Mouse (Mus musculus): Measurements from ENCODE around the gene Ifna6.

Gene Ifna6

DNA sequence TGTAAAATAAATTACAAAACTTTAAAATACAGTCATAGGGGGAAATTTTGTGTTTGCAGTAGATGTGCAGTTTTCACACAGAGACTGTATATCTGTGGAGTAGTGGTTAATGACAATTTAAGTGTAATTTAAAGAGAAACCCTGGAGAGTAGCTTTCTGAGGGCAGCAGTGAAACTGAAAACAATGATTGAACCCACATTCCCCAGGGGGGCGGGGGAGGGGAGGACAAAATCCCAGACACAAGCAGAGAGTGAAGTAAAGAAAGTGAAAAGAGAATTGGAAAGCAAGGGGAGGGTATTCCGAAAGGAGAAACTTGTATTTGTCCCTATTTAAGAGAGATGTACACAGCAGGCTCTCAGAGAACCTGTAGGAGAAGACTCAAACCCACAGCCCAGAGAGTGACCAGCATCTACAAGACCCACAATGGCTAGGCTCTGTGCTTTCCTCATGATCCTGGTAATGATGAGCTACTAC is 14.3 kb downstream of the Ifna6 start, which contains the start of gene Ifna4:
Gene Ifna4, plus strand, starts transcription at position 424 of the 474 bp plus-strand sequence.
- in situ Hi-C loops (cut with MboI, MseI) = no loop called here

DNA sequence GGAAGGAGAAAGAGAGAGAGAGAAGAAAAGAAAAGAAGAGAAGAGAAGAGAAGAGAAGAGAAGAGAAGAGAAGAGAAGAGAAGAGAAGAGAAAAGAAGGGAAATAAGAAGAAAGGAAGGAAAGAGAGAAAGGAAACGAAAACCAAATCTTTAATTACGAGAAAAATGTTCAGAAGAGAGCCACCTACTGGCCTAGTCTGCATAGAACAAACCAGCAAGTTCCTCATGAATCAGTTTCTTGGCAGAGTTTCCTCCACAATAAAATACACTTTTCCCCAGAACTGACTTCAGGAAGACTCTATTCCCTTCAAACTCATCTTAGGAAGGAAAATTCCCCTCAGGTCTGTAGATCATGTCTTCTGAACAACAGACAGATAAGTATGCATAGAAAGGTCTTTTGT is 18.1 kb downstream of the Ifna6 start:
- in situ Hi-C loops (cut with MboI, MseI) = no loop called here

DNA sequence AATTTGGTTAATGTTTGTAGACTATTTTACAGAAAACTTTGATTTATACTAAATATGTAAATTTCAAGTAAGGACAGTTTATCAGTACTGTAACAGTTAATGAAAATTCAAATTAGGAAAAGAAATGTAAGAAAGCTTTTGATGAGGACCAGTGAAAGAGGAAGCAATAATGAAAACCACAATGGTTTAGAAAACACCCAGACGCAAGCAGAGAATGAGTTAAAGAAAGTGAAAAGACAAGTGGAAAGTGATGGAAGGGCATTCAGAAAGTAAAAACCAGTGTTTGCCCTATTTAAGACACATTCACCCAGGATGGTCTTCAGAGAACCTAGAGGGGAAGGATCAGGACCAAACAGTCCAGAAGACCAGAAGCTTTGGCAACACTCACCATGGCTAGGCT is 22.5 kb downstream of the Ifna6 start, which contains the start of gene Ifna1:
Gene Ifna1, plus strand, starts transcription at position 390 of the 400 bp plus-strand sequence.
- in situ Hi-C loops (cut with MboI, MseI) = no loop called here

DNA sequence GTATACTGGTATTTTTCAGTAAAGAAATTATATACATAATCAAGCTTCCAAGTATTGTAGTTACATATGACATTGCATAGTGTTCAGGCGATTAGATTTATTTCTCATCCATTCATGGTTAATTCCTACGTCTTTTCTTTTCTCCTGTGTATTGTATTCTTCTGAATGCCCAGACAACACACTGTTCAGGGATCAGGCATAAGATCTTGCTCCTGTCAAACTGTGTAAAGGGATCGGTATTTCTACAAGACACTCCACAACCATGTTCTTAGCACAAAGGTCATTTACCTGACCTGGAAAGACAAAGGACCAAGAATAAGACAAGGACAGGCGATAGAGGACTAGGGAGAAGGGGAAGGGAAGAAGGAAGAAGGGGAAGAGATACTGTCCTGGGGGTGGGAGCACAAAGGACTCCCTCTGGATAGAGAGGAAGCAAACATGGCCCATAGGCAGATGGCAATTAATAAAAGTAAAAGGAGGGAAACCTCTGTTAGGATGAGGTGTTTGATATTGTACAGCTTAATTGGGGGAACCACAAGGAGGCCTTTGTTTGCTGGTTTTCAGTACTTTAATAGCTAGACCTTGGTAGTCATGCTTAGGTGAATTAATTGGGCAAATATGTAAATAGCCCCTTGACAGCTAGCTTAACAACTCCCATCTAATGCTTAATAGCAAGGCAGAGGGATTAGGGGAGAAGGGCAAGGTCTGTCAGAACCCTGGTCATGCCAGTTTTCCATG is 24.0 kb downstream of the Ifna6 start:
- in situ Hi-C loops (cut with MboI, MseI) = no loop called here

DNA sequence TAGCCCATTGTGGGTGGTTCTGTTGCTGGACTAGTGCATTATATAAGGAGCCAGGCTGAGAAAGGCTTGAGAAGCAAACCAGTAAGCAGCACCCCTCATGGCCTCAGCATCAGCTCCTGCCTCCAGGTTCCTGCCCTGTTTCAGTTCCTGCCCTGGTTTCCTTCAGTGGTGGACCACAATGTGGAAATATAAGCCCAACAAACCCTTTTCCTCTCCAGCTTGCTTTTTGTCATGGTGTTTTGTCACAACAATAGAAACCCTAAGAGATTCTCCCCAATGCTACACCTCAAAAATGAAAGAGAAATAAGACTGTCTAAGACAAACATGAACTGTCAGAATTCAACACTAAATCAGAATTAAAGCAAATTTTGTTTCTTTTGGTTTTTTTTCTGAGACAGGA is 32.0 kb downstream of the Ifna6 start:
- in situ Hi-C loops (cut with MboI, MseI) = no loop called here

DNA sequence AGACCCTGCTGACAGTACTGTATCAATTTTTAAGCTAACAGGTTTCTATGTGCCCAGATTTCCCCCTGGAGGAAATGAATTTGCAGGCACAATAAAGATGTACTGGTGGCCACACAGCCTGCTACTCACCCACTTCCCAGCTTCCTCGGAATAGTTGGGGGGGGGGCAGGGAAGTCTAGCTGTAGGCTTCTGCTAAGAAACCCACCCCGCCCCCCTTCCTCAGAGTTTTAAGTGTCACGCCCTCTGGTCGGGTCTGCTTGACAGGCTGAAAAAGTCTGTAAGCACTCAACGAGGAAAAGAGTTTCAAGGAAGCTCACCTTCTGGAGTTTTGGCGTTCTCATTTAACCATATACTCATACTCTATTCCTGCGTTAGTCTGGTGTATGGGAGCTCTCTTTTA is 36.1 kb downstream of the Ifna6 start:
- in situ Hi-C loops (cut with MboI, MseI) = loop anchor here in 1 of 2 experiments (10.0 kb wide), 1 partner anchor 79 kb away; the partner anchor contains the start of genes Gm13276, Gm13277 and Ifnz

DNA sequence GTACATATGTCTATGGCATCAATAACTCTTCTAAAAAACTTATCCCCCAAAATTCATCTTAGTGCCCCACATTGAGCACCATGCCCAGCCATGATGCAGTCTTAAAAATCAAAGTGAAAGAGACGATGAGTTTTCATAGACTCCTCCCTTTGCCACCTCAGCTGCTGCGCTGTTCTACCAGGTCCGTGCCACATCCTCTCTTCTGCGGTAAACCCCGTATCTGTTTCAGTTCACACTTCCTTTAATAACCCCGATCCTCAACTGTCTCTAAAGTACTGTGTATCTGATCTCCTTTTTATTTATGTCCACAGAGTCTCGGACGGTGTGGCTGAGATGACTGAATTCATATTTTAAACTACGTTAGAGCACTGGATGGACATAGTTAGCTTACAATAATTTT is 37.4 kb downstream of the Ifna6 start:
- in situ Hi-C loops (cut with MboI, MseI) = loop anchor here in 1 of 2 experiments (10.0 kb wide), 1 partner anchor 80 kb away; the partner anchor contains the start of genes Gm13276, Gm13277 and Ifnz

DNA sequence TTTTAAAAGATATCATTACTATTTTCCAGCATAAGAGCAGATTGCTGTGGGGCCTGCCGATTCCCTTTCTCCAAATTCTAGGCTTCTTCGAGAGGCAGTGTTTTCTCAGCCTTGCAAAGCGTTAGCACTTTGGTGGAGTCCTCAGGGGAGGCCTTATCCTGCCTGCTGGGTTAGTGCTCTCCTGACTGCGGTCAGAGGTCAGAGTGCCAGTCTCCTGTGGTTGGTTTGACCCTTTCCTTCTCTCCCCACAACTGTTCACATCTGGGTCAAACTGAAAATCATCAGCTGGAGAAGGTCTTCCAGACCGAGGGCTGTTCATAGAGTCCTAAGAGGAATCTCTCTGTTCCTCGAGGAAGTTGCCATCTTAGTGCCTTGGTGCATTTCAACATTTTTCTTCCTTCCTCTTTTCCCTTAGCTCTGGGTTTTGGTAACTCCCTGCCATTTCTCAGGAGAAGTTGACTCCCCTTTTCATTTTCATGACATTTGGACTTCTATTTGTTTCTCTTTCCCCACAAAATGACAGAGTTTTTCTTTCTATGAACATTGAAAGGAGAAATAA is 37.9 kb downstream of the Ifna6 start:
- in situ Hi-C loops (cut with MboI, MseI) = loop anchor here in 1 of 2 experiments (5.0 to 10.0 kb wide), 2 partner anchors 80 to 657 kb away; partner anchors contain the start of genes Gm13276, Gm13277 and Ifnz

DNA sequence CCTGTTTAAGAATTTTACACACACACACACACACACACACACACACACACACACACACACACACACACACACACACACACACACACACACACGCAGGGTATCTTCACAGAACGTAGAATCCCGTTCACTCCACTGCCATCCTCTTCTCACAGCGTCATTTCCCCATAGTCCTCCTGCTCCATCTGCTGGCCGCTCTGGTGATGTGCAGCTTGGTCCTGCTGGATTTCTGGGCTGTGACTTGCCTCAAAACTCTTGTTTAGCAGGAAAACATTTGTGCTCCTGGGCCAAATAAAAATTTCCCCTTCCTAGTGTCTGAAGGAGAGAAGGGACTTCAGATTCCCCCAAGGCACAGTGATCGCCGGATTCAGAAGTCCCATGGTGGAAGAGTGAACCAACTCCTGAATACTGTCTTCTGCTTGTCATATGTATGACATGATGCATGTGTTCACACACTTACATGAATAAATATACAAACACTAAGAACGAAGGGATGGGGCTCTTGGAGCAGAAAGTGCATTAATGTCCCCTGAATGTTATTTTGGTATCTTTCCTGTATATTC is 40.2 kb downstream of the Ifna6 start:
- in situ Hi-C loops (cut with MboI, MseI) = loop anchor here in 1 of 2 experiments (5.0 to 10.0 kb wide), 2 partner anchors 83 to 655 kb away; partner anchors contain the start of genes Gm13276, Gm13277 and Ifnz

DNA sequence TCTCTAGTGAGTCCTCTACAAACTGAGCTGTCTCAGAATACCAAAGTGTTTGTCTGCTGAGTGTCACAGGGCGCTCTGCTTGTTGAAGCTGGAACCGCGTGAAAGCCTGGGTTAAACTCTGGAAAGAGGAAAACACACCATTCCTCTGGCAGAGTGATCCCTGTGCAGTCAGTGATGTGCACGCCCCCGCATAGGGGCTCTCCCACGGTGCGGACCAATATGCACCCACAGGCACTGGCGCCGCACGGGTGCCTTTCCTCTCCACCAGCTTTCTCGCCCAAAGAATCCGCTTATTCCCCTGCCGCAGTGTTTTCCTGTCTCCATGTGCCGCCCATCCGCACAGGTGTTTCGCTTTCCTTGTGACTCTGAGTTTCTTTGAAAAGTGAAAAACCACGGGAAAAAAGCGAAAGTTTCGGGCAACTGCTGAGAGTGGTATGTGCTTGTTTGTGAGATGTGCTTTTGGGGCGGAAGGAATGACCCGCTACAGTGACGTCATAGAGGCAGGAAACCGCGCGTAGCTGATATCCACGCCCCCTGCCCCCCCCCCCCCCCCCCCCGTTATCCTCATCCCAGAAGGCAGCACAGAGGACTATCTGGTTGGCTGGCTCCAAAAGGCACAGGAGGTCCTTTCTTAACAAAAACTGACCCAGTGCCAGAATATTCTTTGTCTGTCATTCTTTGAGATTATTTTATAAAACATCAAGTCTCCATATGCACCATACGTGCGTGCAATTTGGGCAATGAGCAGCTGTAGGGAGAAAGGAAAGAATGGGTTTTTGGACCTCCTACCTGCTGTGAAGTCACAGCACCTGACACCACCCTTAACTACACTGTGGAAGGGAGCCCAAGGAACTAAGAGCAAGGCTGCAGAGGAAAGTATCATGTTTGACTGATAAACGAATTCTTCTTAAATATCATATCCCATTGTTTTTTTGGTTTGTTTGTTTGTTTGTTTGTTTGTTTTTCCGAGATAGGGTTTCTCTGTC is 41.0 kb downstream of the Ifna6 start:
- in situ Hi-C loops (cut with MboI, MseI) = loop anchor here in 1 of 2 experiments (5.0 to 10.0 kb wide), 2 partner anchors 83 to 654 kb away; partner anchors contain the start of genes Gm13276, Gm13277 and Ifnz

DNA sequence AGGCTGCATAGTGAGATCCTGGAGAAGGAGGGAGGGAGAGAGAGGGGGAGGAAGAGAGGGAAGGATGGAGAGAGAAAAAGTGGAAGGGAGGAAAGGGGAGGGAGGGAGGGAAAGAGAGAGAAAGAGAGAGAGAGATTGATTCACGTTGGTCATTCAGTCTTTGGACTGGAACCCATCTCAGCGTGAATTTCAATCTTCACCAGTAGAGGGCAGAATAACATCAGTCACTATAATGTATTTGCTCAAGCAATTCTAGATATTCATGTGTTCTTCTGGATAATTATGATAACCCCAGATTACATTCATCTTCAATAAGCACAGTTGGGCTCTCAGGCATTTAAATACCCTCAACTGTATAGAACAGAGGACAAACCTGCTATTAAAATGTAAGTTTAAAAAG is 45.5 kb downstream of the Ifna6 start:
- in situ Hi-C loops (cut with MboI, MseI) = loop anchor here (5.0 to 10.0 kb wide), 4 partner anchors 62 to 650 kb away; no protein-coding TSS in a partner anchor

DNA sequence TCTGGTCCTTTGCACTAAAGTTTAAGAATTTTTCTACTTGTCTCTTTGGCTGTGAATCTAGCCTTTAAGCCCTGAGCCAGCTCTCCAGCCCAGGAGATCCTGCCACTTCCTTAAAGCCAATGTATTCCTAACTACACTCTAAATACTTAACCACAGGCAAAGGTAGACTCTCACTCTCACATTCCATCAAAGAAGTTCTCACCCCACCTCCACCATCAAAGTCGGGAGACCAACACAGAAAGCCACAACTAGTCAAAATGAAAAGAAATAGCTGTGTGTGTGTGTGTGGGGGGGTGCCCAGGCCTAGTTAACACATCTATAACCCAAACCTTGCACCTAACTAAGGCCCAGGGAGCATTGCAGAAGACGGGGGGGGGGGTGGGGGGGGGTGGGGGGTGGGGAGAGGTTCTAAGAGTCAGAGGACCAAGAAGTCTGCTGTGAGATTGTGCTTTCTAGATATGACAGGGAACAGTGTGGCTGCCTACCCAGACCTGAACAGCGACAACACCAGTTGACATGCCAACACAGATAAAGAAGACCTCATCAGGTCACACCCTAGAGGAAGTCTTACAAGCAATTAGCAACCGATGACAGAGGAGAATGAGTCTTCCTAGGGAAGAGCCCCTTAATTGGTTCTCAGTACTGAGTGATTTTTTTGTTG is 48.3 kb downstream of the Ifna6 start:
- in situ Hi-C loops (cut with MboI, MseI) = loop anchor here in 1 of 2 experiments (5.0 to 10.0 kb wide), 2 partner anchors 59 to 127 kb away; no protein-coding TSS in a partner anchor

DNA sequence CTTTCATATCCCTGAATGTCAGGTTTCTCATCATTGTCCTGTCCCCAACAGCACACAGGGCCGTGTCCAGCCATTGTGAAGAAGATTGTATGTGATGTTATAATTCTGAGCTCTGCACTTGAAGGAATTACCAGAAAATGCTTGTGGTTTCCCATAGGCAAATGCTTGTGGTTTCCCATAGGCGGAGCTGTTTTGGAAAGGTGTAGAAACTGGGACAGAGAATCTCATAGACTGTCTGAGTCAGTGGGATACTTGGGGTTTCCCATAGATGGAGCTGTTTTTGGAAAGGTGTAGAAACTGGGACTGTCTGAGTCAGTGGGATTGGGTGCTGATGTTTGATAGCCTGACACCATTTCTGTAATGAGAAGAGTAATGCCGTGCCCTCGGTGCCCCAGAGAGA is 49.3 kb downstream of the Ifna6 start:
- in situ Hi-C loops (cut with MboI, MseI) = loop anchor here in 1 of 2 experiments (5.0 to 10.0 kb wide), 2 partner anchors 58 to 126 kb away; no protein-coding TSS in a partner anchor

Measured in T-helper 17 cell (primary cell).